Mouse (Mus musculus) limb, embryonic 11.5 days (tissue): ENCODE results near the gene Ripply3. TPM values are rescaled to one million over a fixed set of nuclear protein-coding genes. Genes with fewer than 3 reads are reported as not detected.

Experiments used
- ATAC-seq: fragments of 200-750 bp; cut with Nextera tagmentation; 2 replicates; pipeline ENCODE4 v1.8.0; 2017; ENCODE audit warnings: low read depth; ENCODE audit not compliant: insufficient number of reproducible peaks, low FRiP score, low TSS enrichment
- DNase-seq: peaks from one replicate; pipeline ENCODE4 v3.0.0-alpha.2; 2015; ENCODE audit warnings: low spot score
- H3K27ac ChIP-seq: fragments of 300-500 bp; sonication (generic); replicated peaks from 2 replicates; pipeline ENCODE4 v1.5.1; 2014; ENCODE audit warnings: low read depth, mild to moderate bottlenecking, low read length
- H3K27me3 ChIP-seq: fragments of 300-500 bp; sonication (generic); 2 replicates; pipeline ENCODE4 v1.6.1; 2014; ENCODE audit warnings: mild to moderate bottlenecking, low read length, mixed read lengths; ENCODE audit not compliant: control insufficient read depth, insufficient read depth
- H3K36me3 ChIP-seq: fragments of 300-500 bp; sonication (generic); 2 replicates; pipeline ENCODE4 v1.6.1; 2014; ENCODE audit warnings: mild to moderate bottlenecking, low read length, moderate library complexity, mixed read lengths; ENCODE audit not compliant: control insufficient read depth, insufficient read depth
- H3K4me1 ChIP-seq: fragments of 300-500 bp; sonication (generic); 2 replicates; pipeline ENCODE4 v1.6.1; 2014; ENCODE audit warnings: low read length, mixed read lengths; ENCODE audit not compliant: control insufficient read depth, insufficient read depth
- H3K4me2 ChIP-seq: fragments of 300-500 bp; sonication (generic); 2 replicates; pipeline ENCODE4 v1.6.1; 2014; ENCODE audit warnings: low read depth, mild to moderate bottlenecking, moderate library complexity; ENCODE audit not compliant: severe bottlenecking
- H3K4me3 ChIP-seq: fragments of 300-500 bp; sonication (generic); 2 replicates; pipeline ENCODE4 v1.5.1; 2014; ENCODE audit warnings: low read depth, low read length
- H3K9ac ChIP-seq: fragments of 300-500 bp; sonication (generic); 2 replicates; pipeline ENCODE4 v1.6.1; 2014; ENCODE audit warnings: mild to moderate bottlenecking, low read length
- H3K9me3 ChIP-seq: fragments of 300-500 bp; sonication (generic); 2 replicates; pipeline ENCODE4 v1.6.1; 2016; ENCODE audit warnings: low read length; ENCODE audit not compliant: control insufficient read depth
- WGBS: fragments of 180-500 bp; shearing (Covaris S2); extraction: QIAGEN DNeasy Blood & Tissue Kit; methylation state at CpG from one replicate; pipeline ENCODE4 v1.1.7; 2014; 5-methylcytosine and 5-hydroxymethylcytosine counted together
- polyA plus RNA-seq: library from polyadenylated mRNA; unstranded; fragments of >200 nt; fragmentation: Nextera tagmentation; extraction: Ambion mirVana; gene quantifications from 2 replicates; pipeline ENCODE4 v1.2.1, GENCODE M21; 2014

Ripply3 gene
- polyA plus RNA-seq, 1 experiment from 2014 or later: 3.9 TPM

DNA sequence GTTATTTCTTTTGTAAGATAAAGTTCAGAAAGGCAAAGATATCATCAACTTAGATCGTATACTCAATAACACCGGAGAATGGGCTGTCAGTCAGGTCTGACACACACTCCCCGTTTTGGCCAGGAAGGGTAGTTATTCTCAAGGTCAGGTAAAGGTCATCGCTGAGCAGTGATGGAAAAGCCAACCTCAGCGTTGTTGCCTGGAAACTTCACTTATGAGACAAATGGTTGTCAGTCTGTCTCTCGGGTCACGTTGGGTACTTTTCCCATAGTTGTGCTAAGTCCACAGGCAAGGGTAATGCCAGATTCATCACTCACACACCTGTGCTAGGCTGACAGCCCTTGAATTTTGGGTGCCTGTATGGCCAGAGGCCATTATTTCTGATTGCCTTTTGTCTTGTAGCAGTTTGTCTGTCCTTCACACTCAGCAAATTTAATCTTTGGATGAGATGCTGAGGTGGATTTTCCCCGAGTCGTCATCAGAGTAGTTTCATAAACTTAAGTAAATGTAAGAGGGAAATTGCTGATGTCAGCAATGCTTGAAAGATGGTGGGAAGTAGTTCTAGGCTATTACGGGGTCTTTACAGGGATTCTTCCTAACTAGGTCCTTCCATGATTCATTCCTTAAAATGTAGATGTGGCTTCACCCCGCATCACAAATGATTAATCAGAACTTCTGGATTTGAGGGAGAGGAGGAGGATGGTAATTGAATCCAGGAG lies 28.7 kb downstream of the Ripply3 start:
- Histone ChIP-seq H3K4me3 (no peak overlapping the region), H3K36me3 (no peaks in the 10 kb centered on the region), H3K4me2 (no peak overlapping the region), H3K9ac (no peak overlapping the region), H3K4me1 (0 out of 2 replicates have a peak, but pooled peaks cover 3% of the 10 kb centered on the region), H3K27ac (no peak overlapping the region), H3K27me3 (no peaks in the 10 kb centered on the region), H3K9me3 (no peaks in the 10 kb centered on the region)
- no peak for DNase-seq
- no peak for ATAC-seq
- 66% methylated on average over 11 of the region's 11 CpGs for WGBS

GRCm38 (mm10) chr16:94358091-94358490 lies 29.9 kb downstream of the Ripply3 start:
- Histone ChIP-seq H3K27ac (no peak overlapping the region), H3K27me3 (no peaks in the 10 kb centered on the region), H3K36me3 (no peaks in the 10 kb centered on the region), H3K4me1 (0 out of 2 replicates have a peak, but pooled peaks cover 3% of the 10 kb centered on the region), H3K9ac (no peak overlapping the region), H3K4me2 (no peak overlapping the region), H3K4me3 (no peak overlapping the region), H3K9me3 (no peaks in the 10 kb centered on the region)
- DNase-seq: no peak
- ATAC-seq: no peak
- 89% methylated on average over 3 of the region's 3 CpGs for WGBS

GRCm38 (mm10) chr16:94360578-94361350 lies 32.5 kb downstream of the Ripply3 start:
- DNase-seq (no peak), ATAC-seq (no peak)
- 87% methylated on average over 13 of the region's 13 CpGs for WGBS

GRCm38 (mm10) chr16:94362174-94362873 lies 34.1 kb downstream of the Ripply3 start:
- Histone ChIP-seq H3K9me3 (no peaks in the 10 kb centered on the region), H3K4me3 (no peak overlapping the region), H3K9ac (no peak overlapping the region), H3K4me2 (no peak overlapping the region), H3K4me1 (no peaks in the 10 kb centered on the region), H3K27me3 (no peaks in the 10 kb centered on the region), H3K36me3 (no peaks in the 10 kb centered on the region), H3K27ac (no peak overlapping the region)
- DNase-seq: peak; percentile 28
- ATAC-seq: no peak
- WGBS: 51% methylated on average over 10 of the region's 10 CpGs

More at GRCm38 (mm10) chr16:94360578-94361350, 32.5 kb downstream of the Ripply3 start:
- H3K27me3 ChIP-seq: no peaks in the 10 kb centered on the region
- H3K9me3 ChIP-seq: no peaks in the 10 kb centered on the region
- H3K27ac ChIP-seq: no peak overlapping the region
- H3K9ac ChIP-seq: no peak overlapping the region
- no peaks in the 10 kb centered on the region for H3K36me3 ChIP-seq
- no peaks in the 10 kb centered on the region for H3K4me1 ChIP-seq
- H3K4me2 ChIP-seq: no peak overlapping the region
- H3K4me3 ChIP-seq: no peak overlapping the region

GRCm38 (mm10) chr16:94363814-94364213 lies 35.6 kb downstream of the Ripply3 start:
- Histone ChIP-seq H3K27ac (no peak overlapping the region), H3K4me2 (no peak overlapping the region), H3K9ac (no peak overlapping the region), H3K4me1 (no peaks in the 10 kb centered on the region), H3K4me3 (no peak overlapping the region), H3K36me3 (no peaks in the 10 kb centered on the region), H3K27me3 (no peaks in the 10 kb centered on the region), H3K9me3 (no peaks in the 10 kb centered on the region)
- 90% methylated on average over 4 of the region's 4 CpGs for WGBS
- ATAC-seq (no peak), DNase-seq (no peak)

GRCm38 (mm10) chr16:94365435-94365834 lies 37.2 kb downstream of the Ripply3 start:
- no peaks in the 10 kb centered on the region for H3K36me3 ChIP-seq
- H3K4me2 ChIP-seq: no peak overlapping the region
- no peak overlapping the region for H3K4me3 ChIP-seq
- H3K4me1 ChIP-seq: 0 out of 2 replicates have a peak, but pooled peaks cover 4% of the 10 kb centered on the region
- H3K9me3 ChIP-seq: no peaks in the 10 kb centered on the region
- H3K27ac ChIP-seq: no peak overlapping the region
- WGBS: 91% methylated on average over 3 of the region's 3 CpGs
- no peak overlapping the region for H3K9ac ChIP-seq
- no peak for DNase-seq
- no peak for ATAC-seq
- no peaks in the 10 kb centered on the region for H3K27me3 ChIP-seq

DNA sequence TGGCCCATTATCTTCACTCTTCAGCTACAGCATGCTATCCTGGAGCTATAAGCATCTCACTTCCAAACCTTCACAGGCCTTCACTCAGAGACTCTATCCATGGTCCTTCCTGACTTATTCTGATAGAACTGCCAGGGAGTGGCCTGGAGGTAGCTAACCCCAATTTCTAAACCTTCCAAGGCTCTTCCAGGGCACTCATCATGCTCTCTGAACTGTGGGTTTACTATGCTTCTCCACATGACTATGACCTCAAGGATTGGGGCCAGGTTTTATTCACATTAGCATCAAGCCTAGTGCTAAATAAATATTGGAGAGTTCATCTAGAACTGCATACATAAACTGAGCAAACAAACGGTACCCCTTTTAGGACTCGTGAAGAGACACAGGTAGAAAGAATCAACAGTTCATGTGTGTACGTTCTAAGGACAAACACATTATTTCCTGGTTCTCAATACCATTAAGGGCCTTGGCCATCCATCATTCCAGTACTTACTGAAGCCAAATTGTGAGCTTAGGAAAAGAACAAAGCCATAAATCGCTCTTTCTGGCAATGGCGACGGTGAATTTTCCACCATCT lies 41.5 kb downstream of the Ripply3 start:
- peak overlapping the region; percentile 93 for H3K27ac ChIP-seq
- peak overlapping the region; percentile 96 for H3K9ac ChIP-seq
- no peaks in the 10 kb centered on the region for H3K27me3 ChIP-seq
- no peak for ATAC-seq
- H3K9me3 ChIP-seq: no peaks in the 10 kb centered on the region
- H3K4me1 ChIP-seq: peaks cover 5% of the 10 kb centered on the region; the same call in 1 of the 2 replicates
- peak overlapping the region; percentile 72 for H3K4me2 ChIP-seq
- no peaks in the 10 kb centered on the region for H3K36me3 ChIP-seq
- WGBS: 10% methylated on average over 6 of the region's 6 CpGs
- H3K4me3 ChIP-seq: peak overlapping the region; percentile 80
- peak; percentile 28 for DNase-seq
